Mouse (Mus musculus) ES-CJ7 (cell line): ENCODE results near the gene Zfp871.

ENCODE experiments used
- DNase-seq: peaks from one replicate; pipeline ENCODE4 v3.0.0; 2011; ENCODE audit warnings: low read depth, low spot score

Gene Zfp871

DNA sequence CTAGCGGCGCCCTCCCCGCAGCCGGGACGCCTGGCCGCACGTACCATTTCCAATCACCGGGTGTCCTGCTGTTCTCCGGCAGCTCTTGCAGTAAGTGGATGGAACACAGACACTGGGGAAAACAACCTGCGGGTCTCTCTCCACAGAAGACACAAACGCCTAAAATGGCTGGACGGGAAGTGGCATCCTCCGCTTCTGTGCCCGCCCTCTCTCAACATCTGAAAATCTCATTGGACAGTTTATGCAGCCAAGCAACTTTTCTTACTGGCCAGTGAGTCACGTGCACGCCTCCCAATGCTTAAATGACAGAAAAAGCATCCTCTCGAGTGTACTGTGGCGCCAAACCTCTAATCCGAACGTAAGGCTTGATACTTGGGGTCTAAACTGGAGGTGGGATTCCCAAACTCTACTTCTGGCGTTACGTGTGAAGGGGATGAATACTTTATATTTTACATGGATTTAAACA lies at the start of gene Zfp871:
Zfp871 (minus strand) TSS at position 194 of the 466 bp plus-strand sequence.
- DNase-seq = peak; percentile 96

DNA sequence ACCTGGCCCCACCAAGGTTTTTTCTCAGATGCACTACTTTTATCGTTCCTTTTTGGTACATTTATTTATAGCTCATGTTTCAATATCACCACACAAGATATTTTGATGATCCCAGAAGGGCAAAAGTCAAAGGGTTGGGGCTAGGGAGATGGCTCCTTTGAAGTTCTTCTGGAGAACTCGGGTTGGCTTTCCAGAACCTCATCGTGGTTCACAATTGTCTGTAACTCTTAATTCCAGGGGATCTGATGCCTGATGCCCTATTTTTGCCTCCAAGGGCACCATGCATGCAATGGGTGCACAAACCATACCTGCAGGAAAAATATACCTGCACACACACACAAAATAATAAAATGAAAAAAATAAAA lies 42.3 kb upstream of the Zfp871 start:
- DNase-seq = no peak

DNA sequence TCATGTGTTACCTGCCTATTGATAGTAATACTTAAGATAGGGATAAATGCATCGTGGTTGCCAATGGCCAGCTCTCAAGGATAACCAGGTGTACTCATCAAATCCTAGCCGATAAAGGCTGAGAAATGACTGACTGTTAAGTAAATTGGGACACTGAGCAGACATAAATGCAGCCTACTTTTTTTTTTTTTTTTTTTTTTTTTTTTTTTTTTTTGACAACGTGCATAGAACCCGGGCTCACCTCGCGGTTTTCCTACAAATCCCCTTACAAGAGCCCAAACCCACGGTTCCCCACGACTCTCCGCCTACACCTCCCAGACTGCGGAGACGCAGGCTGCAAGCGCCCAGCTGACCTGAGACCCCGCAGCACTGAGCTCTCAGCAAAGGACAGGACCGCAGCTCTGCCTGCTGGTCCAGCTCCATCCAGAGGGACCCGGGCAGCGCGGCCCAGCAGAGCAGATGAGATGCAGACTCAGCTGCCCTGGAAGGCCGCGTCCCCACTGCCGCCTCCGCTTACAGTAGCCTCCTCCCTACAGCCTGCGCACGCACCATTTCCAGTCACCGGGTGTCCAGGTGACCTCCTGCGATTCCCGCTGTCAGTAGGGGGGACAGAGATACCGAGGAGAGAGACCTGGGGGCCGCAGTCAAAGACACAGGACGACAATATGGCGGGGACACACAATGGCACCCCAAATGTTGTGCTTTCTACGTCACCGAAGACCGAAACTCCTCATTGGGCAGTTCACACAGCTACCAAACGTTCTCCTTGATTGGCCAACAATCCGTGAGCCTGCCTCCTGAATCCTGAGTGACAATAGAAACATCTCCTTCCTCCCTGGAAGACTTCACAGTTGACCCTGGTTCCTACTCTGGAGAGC lies 41.7 kb upstream of the Zfp871 start, which contains the start of gene Zfp799:
Zfp799 (minus strand) TSS at position 722 of the 878 bp plus-strand sequence.
- peak; percentile 90 for DNase-seq

DNA sequence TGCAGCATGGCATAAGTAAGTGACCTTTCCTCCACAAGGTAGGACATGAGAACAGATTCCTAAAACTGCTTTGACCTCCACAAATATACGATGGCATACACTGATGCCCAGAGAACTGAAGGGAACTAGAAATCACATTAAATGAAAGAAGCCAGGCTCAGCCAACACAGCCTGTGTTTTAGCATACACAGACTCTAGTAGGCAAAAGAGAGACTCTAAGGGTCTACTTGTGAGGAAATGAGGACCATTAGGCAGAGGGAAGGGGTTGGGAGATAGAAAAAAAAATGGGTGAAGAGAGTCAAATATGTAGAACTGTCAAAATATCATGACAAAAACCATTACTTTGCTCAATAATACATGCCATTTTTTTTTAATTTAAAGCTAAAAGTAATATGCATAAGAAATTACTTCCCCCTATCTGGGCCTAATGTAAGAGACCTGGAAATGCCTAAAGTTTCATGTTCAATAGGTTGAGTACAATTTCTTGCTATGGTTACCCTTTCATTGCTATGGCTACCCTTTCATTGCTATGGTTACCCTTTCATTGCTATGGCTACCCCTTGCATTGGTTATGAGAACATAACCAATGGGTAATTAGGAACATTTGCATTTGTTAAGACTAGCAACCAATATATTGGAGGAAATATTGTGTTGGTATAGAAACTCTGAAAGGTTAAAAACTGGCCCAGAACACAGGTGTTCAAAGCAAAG lies 28.1 kb upstream of the Zfp871 start:
- DNase-seq = no peak

DNA sequence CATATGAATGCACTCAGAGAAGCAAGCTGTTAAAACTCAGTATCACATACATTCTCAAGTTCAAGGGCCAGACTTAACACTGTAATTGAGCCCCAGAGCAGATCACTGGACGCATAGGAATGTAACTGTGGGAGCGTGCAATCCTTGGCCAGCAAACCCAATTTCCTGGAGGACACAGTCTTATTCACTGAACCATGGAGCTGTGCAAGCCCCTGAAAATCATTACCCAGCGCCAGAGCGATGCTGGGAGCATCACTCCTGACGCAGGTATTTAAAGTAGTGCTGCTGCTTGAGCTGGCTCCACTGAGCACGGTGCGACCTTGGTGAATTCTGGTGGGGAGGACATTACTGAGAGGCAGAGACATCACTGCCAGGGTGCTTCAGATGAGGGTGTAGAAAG lies 26.0 kb upstream of the Zfp871 start:
- DNase-seq = no peak

DNA sequence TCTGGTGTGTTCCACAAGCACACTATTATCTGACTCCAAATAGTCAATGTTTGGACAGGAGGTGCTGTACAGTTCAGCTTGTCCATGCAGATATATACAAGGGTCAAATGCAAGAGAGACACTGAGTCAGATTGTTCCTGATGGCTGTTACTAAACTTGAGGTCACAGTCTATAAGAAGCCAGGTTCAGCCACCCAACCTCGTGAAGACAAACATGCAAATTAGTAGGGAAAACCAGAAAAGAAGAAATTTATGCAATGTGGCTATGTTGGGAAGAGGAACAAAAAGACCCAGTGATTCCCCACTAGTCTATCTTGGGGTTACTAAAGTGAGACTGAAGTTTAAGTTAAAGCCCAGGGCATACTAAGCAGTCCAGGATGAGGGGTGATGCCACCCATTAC lies 22.6 kb upstream of the Zfp871 start:
- DNase-seq = no peak

DNA sequence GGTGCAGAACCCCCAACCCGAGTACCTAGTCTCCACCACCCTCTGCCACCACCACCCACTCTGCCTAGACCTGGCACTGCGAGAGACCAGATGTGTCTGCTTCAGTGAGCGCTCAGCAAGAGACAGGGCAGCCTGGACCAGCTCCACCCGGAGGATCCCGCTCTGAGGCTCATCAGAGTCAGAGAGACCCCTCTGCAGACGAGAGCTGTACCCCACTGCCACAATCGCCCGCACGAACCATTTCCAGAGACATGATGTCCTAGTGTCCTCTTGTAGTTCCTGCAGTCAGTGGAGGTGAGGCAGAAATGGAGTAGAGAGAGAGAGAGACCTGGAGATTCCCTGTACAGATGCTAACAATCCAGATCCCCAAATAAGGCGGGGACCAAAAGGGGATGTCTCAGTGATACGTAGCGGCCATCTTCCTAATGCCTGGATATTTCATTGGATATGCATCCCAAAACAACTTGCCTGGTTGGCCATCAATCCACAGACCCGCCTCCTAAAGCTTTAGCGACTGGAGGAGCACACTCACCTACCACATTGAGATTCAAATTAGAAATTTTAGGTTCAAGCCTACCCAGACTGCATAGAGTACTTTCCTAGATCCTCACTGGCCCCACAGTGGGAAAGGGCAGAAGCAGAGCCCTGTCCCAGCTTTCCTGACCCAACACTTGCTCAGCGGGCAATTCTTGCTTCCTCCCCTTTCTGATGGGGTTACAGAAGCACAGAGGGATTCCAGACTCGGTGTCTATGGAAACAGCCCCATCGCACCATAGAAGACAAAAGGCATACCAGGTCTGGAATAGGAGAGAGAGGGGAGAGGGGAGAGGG lies 21.7 kb upstream of the Zfp871 start, which contains the start of gene Zfp811:
Zfp811 (minus strand) TSS at position 388 of the 831 bp plus-strand sequence.
- peak; percentile 95 for DNase-seq

DNA sequence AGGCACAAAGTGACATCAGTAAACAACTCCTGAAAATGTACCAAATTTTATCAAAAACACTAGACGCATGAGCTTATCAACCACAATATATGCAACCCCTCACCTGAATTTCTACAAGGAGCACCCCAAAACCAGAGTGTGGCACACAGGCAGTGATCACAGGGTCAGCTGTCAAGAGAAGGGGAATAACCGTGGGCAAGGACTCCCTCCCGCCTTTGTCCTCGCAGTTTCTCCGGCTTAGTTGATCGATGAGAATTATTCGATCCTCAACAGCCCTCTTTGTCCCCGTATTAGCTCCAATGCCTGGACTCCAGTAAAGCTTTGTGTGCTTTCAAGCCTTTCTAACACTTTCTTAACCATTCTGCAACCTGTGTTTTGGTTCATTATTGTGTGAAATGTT lies 20.8 kb upstream of the Zfp871 start:
- no peak for DNase-seq

DNA sequence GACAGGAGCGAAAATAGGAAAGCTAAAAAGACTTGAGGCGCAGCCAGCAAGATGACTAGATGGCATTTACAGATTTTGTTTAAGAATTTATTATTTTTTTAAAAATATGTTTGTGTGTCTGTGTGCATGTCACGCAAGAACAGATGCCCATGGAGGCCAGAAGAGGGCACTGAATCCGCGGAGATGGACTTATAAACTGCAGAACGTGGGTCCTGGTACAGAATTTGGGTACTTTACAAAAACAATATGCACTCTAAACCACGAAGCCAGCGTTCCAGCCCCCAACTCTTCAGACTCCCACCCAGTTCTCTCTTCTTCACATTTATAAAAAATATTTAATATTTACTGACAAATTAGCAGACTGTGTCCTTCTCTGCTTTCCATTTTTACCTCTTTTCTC lies 1.2 kb upstream of the Zfp871 start:
- peak; percentile 44 for DNase-seq

DNA sequence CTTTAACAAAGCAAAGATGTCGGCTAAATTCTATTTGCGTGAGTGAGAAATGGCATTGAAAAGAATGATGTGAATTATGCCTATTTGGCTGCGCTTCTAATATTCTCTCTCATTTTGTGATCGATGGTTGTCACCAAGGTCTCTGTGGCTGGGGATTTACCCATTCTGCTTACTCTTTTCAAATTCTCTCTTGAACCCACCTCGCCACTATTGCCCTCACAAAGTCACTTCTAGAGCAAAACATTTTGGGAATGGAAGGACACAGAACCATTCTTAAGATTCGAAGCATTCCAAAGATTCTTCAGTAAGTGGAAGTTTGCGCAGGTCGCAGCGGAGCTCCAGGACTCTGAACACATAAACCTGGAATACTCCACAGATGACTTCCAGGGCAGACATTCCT lies 489 bp upstream of the Zfp871 start:
- no peak for DNase-seq

DNA sequence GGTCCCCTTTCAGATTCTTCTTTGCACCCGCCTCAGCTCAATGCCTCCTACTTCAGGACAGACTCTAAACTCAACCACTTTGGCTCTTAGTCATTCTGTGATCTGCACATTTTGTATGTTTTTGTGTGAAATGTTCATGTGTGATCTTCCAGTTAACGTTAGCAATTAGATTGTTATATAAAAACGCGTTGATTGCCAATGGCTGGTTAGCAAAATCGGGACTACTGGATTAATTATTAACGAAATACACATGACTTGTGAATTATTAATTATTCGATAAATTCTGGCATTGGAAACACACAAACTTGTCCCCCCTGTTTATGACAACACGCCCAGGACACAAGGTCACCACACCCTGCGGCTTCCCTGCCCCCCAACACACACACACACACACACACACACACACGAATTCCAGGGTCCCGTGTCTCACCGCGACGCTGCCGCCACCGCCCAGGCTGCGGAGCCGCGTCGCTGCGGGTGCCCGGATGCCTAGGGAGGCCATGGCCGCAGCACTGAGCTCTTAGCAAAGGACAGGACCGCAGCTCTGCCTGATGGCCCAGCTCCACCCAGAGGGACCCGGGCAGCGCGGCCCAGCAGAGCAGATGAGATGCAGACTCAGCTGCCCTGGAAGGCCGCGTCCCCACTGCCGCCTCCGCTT lies 522 bp downstream of the Zfp871 start:
- peak; percentile 28 for DNase-seq

DNA sequence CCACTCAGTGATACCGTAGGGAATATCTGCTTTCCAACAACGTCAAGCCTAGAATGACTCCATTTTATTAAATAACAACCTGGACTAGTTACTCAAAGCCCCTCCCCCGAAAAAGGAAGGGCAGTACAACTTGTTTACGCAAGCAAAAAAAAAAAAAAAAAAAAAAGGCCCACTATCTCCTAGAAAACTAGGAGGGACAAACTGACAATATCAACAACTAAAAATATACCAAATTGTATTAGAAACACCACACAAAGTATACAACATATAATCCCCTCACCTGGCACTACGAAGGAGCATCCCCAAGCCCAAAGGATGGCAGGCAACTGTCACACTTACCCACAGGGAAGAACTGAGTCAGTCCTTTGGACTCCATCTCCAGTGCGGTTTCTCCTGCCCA lies 1.1 kb downstream of the Zfp871 start:
- DNase-seq = no peak

DNA sequence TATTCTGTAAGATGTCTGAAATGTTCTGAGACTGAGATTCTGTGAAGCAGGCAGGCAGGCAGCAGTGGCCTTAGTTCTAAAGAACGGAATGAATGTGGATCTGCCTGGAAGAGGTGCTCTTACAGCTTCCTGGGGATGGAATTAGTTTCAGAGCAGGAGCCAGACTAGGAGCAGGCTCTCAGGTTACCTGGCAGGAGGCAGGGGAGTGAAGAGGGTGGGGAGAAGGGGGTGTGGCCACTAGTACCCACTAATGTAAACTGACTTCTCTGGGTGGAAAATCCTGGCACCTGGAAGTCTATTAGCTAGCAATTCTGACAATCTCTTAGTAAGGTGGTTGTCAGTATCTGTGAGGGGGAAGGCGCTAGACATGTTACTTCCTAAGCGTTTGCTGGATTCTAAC lies 2.4 kb downstream of the Zfp871 start:
- DNase-seq = no peak

DNA sequence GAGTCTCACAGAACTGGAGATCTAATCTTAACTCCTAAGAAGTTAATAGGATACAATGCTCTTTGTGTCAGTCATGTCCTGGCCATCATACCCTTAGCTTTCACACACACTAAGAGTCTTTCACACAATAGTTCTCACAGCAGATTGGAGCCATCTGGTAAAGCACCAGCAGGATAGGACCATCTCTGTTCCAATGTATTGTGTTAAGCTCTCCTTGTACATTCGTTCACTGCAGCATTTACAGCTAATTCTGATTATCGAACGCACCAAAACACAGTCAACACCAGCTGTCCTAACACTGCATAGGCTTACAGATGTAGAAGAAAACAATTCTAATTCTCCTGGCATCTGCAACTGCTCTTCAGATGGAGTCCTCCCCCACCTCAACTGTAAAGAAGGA lies 10.5 kb downstream of the Zfp871 start:
- no peak for DNase-seq

DNA sequence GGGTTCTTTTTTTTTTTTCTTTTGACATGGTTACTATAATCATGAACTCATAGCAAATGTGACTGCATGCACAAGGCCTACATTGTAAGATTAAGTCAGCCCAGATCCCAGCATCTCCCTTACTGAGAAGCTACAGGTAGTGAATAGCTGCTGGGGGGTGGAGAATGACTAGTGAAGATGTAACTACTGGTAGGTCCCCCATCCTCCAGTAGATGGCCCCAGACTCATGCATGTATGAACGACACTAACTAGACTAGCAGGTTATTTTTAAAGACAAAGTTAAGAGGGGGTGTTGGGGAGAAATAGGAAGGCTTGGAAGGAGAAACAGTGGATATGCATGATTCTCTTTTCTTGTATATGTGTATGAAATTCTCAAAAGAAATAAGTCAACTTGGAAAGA lies 16.9 kb downstream of the Zfp871 start:
- peak; percentile 36 for DNase-seq

DNA sequence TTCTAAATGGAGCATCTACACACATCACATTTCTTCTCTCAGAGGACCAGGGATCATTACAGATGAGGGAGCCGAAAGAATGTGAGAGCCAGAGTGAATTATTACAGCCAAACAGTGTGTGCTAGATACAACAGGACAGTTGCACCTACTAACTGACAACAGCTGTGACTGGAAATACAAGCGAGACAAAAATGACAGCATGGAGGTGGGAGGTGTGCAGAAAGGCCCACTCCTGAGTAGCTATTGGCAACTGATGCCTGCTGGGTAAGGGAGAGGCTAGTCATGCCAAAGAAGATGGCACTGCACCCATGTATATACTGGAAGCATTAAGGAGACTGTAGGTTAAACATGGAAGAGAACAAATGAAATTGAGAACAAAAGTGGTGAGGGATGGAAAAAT lies 21.7 kb downstream of the Zfp871 start:
- no peak for DNase-seq

DNA sequence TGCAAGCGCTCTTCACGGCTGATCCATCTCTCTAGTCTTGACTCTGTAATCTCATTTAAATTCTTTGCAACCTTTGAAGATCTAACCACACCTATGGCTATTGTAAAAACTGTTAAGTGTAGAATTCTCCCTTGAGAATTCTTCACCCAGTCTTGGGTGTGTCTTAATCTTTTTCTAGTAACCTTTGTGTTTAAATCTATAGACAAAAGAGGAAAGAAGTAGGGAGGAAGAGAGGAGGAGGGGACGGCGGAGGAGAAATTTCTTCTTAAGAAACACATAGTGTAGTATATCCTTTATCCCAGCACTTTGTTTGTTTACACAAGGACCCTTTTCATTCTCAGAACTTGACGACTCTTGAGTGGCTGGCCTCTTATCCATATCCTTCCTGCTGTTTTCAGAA lies 30.8 kb downstream of the Zfp871 start:
- DNase-seq = peak; percentile 68

DNA sequence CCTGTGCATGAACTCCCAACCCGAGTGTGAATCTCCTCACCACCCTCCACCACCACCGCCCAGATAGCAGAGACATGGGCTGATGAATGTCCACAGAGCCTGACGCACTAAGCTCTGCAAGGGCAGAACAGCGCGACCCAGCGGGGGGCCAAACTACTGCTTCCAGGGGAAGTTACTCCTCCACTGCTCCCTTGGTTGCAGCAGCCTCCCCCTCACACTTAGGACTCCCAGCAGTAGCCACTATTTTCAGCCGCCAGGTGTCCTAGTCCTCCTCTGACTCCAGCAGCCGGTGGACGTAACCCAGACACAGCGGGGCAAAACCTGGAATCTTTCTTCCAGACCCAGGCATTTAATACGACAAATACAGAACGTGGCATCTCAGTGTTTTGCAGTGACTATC lies 34.5 kb downstream of the Zfp871 start:
- peak; percentile 86 for DNase-seq

DNA sequence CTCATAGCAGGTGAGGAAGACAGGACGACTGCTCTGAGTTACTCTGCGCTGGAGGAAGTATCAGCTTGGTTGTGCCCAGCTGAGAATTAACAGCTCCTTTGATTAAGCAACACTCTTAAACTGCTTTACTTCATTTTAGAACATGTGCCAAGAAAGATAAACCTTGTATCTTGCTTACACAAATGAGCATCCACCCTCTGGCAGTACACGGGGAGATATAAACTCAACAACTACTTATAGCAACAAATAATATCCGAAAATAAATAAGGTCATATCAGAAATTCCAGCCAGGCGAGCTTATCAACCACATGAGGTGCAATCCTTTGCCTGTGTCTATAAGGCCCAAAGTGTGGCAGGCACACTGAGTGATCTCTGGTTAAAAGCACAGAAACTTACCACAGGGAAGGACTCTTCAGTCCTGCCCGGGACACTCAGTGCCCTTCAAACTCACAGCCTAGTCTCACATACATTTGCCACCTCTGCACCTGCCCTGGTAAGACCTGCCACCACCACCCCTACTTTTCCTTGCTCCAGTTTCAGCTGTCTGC lies 35.2 kb downstream of the Zfp871 start:
- DNase-seq = no peak

DNA sequence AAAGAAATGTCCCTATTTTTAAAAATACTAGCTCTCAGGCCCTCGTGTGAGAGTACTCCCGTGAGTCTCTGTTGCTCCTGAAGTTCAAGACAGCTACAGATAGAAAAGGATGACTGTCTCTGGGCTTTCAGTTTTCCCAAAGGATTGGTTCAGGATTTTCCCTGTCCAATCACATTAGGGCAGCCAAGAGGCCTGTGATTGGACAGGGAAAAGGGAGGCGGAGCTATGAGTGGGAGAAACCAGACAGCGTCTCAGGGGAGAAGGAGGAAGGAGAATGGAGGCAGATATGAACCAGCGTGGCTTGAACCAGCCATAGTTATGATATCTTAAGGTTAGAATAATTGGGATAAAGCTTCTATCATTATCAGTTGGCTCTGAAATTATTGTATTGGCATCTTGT lies 37.5 kb downstream of the Zfp871 start:
- peak; percentile 64 for DNase-seq

DNA sequence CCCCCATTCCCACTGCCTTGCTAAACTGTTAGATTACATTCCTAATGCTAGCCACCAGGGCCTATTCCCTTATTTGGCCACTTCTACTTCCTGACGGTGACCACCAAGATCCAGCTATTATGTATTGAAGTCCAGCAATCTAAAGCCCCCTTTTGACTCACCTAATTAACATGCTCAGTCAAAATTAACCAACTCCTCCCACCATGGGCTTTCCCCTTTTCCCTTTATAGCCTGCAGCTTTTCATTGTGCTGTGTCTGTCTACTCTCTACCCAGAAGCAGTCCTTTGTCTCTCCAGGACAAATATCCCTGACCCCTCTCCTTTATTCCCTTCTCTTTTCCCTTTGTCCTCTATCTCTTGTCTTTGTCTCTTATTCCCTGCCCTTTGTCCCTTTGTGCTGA lies 47.0 kb downstream of the Zfp871 start:
- DNase-seq = no peak
